Mouse (Mus musculus): ENCODE results near the gene Upk3bl. TPM values are rescaled to one million over a fixed set of nuclear protein-coding genes. Genes with fewer than 3 reads are reported as not detected.
"Not testable (repeated sequence)": the region's sequence is repeated elsewhere in the genome, so short reads cannot be mapped to it uniquely, and the experiment has no call there.

Gene Upk3bl
- polyA plus RNA-seq, 1 experiment from 2014 or later = not detected

GRCm38 (mm10) chr5:136034868-136035267 is 19.4 kb upstream of the Upk3bl start:
- 86% methylated on average over 4 of the region's 4 CpGs for WGBS
- no peak overlapping the region for H3K27ac ChIP-seq
- H3K9ac ChIP-seq = no peak overlapping the region
- peaks cover 34% of the 10 kb centered on the region for H3K36me3 ChIP-seq
- no peaks in the 10 kb centered on the region for H3K4me1 ChIP-seq (replicated peaks)
- H3K27me3 ChIP-seq = no peaks in the 10 kb centered on the region
- H3K4me3 ChIP-seq = no peak overlapping the region
- no peak for ATAC-seq (ENCODE audit: low FRiP score)
- H3K9me3 ChIP-seq = no peaks in the 10 kb centered on the region
- H3K4me2 ChIP-seq = no peak overlapping the region

GRCm38 (mm10) chr5:136035285-136035684 is 19.0 kb upstream of the Upk3bl start:
- no peak overlapping the region for H3K4me3 ChIP-seq
- H3K36me3 ChIP-seq = peaks cover 30% of the 10 kb centered on the region
- H3K27ac ChIP-seq = no peak overlapping the region
- no peaks in the 10 kb centered on the region for H3K9me3 ChIP-seq
- H3K27me3 ChIP-seq = no peaks in the 10 kb centered on the region
- no peaks in the 10 kb centered on the region for H3K4me1 ChIP-seq (replicated peaks)
- 78% methylated on average over 1 of the region's 1 CpGs for WGBS
- ATAC-seq (ENCODE audit: low FRiP score) = no peak
- H3K9ac ChIP-seq = no peak overlapping the region
- no peak overlapping the region for H3K4me2 ChIP-seq

- no peak overlapping the region for H3K4me3 ChIP-seq
- H3K27me3 ChIP-seq = no peaks in the 10 kb centered on the region
- no peak for ATAC-seq (ENCODE audit: low FRiP score)
- no peaks in the 10 kb centered on the region for H3K4me1 ChIP-seq (replicated peaks)
- H3K27ac ChIP-seq = no peak overlapping the region
- no peak overlapping the region for H3K4me2 ChIP-seq
- 94% methylated on average over 1 of the region's 1 CpGs for WGBS
- no peaks in the 10 kb centered on the region for H3K9me3 ChIP-seq
- H3K9ac ChIP-seq = no peak overlapping the region
- peaks cover 17% of the 10 kb centered on the region for H3K36me3 ChIP-seq
Observed at GRCm38 (mm10) chr5:136036667-136037066, 17.6 kb upstream of the Upk3bl start.

GRCm38 (mm10) chr5:136038258-136039214 is 15.8 kb upstream of the Upk3bl start, which contains the start of gene Upk3b:
Gene Upk3b, plus strand, starts transcription at chr5:136038496.
- no peak within 1 kb of the TSS for H3K4me3 ChIP-seq
- no peaks in the 10 kb centered on the region for H3K9me3 ChIP-seq
- no peak within 1 kb of the TSS for H3K4me2 ChIP-seq
- ATAC-seq (ENCODE audit: low FRiP score) = no peak
- no peaks in the 10 kb centered on the region for H3K36me3 ChIP-seq
- no peaks in the 10 kb centered on the region for H3K4me1 ChIP-seq (replicated peaks)
- H3K9ac ChIP-seq = no peak within 1 kb of the TSS
- 90% methylated on average over 17 of the region's 17 CpGs for WGBS
- H3K27ac ChIP-seq = no peak within 1 kb of the TSS
- no peaks in the 10 kb centered on the region for H3K27me3 ChIP-seq

GRCm38 (mm10) chr5:136040210-136040609 is 14.1 kb upstream of the Upk3bl start:
- Histone ChIP-seq H3K4me3 (no peak overlapping the region), H3K36me3 (no peaks in the 10 kb centered on the region), H3K9me3 (no peaks in the 10 kb centered on the region), H3K4me2 (0 out of 2 replicates have a peak overlapping the region, but pooled peaks have one; percentile 13), H3K27ac (no peak overlapping the region), H3K9ac (no peak overlapping the region), H3K27me3 (no peaks in the 10 kb centered on the region), H3K4me1 (replicated peaks) (no peaks in the 10 kb centered on the region)
- WGBS = 45% methylated on average over 5 of the region's 5 CpGs
- no peak for ATAC-seq (ENCODE audit: low FRiP score)

- ATAC-seq (ENCODE audit: low FRiP score) = no peak
Observed at GRCm38 (mm10) chr5:136041260-136041659, 13.0 kb upstream of the Upk3bl start.

GRCm38 (mm10) chr5:136041666-136042065 is 12.6 kb upstream of the Upk3bl start:
- Histone ChIP-seq H3K4me3 (no peak overlapping the region), H3K9me3 (no peaks in the 10 kb centered on the region), H3K27ac (no peak overlapping the region), H3K36me3 (no peaks in the 10 kb centered on the region), H3K27me3 (no peaks in the 10 kb centered on the region), H3K9ac (no peak overlapping the region), H3K4me2 (no peak overlapping the region), H3K4me1 (replicated peaks) (no peaks in the 10 kb centered on the region)
- ATAC-seq (ENCODE audit: low FRiP score) = no peak
- WGBS = 92% methylated on average over 8 of the region's 8 CpGs

More at GRCm38 (mm10) chr5:136041260-136041659, 13.0 kb upstream of the Upk3bl start:
- no peaks in the 10 kb centered on the region for H3K9me3 ChIP-seq
- H3K27me3 ChIP-seq = no peaks in the 10 kb centered on the region
- no peak overlapping the region for H3K4me2 ChIP-seq
- H3K4me1 ChIP-seq (replicated peaks) = no peaks in the 10 kb centered on the region
- WGBS = 45% methylated on average over 2 of the region's 2 CpGs
- no peak overlapping the region for H3K4me3 ChIP-seq
- no peak overlapping the region for H3K27ac ChIP-seq
- H3K36me3 ChIP-seq = no peaks in the 10 kb centered on the region
- H3K9ac ChIP-seq = no peak overlapping the region

GRCm38 (mm10) chr5:136044865-136045264 is 9.4 kb upstream of the Upk3bl start:
- Histone ChIP-seq H3K4me2 (no peak overlapping the region), H3K9ac (no peak overlapping the region), H3K9me3 (no peaks in the 10 kb centered on the region), H3K27ac (no peak overlapping the region), H3K27me3 (no peaks in the 10 kb centered on the region), H3K36me3 (no peaks in the 10 kb centered on the region), H3K4me1 (replicated peaks) (no peaks in the 10 kb centered on the region), H3K4me3 (no peak overlapping the region)
- no peak for ATAC-seq (ENCODE audit: low FRiP score)
- 72% methylated on average over 13 of the region's 13 CpGs for WGBS

GRCm38 (mm10) chr5:136045408-136045807 is 8.9 kb upstream of the Upk3bl start:
- no peaks in the 10 kb centered on the region for H3K9me3 ChIP-seq
- no peak overlapping the region for H3K4me3 ChIP-seq
- no peak overlapping the region for H3K4me2 ChIP-seq
- H3K36me3 ChIP-seq = no peaks in the 10 kb centered on the region
- no peaks in the 10 kb centered on the region for H3K27me3 ChIP-seq
- no peak overlapping the region for H3K27ac ChIP-seq
- no peak for ATAC-seq (ENCODE audit: low FRiP score)
- H3K4me1 ChIP-seq (replicated peaks) = no peaks in the 10 kb centered on the region
- 48% methylated on average over 9 of the region's 9 CpGs for WGBS
- no peak overlapping the region for H3K9ac ChIP-seq

- WGBS = 3% methylated on average over 10 of the region's 10 CpGs
- Histone ChIP-seq H3K9me3 (no peaks in the 10 kb centered on the region), H3K9ac (no peak overlapping the region), H3K4me2 (no peak overlapping the region), H3K36me3 (no peaks in the 10 kb centered on the region), H3K27ac (no peak overlapping the region), H3K4me1 (replicated peaks) (no peaks in the 10 kb centered on the region), H3K4me3 (no peak overlapping the region), H3K27me3 (no peaks in the 10 kb centered on the region)
- no peak for ATAC-seq (ENCODE audit: low FRiP score)
Observed at GRCm38 (mm10) chr5:136045987-136046386, 8.3 kb upstream of the Upk3bl start.

- not testable (repeated sequence) for ATAC-seq (ENCODE audit: low FRiP score); H3K4me3 ChIP-seq
Observed at GRCm38 (mm10) chr5:136048541-136048940, 5.8 kb upstream of the Upk3bl start.

GRCm38 (mm10) chr5:136049926-136050325 is 4.4 kb upstream of the Upk3bl start:
- WGBS = 52% methylated on average over 6 of the region's 6 CpGs
- no peaks in the 10 kb centered on the region for H3K9me3 ChIP-seq
- H3K4me2 ChIP-seq = no peak overlapping the region
- H3K27me3 ChIP-seq = no peaks in the 10 kb centered on the region
- no peak overlapping the region for H3K27ac ChIP-seq
- no peaks in the 10 kb centered on the region for H3K36me3 ChIP-seq
- H3K4me3 ChIP-seq = no peak overlapping the region
- peaks cover 12% of the 10 kb centered on the region for H3K4me1 ChIP-seq (replicated peaks)
- ATAC-seq (ENCODE audit: low FRiP score) = no peak
- no peak overlapping the region for H3K9ac ChIP-seq

More at GRCm38 (mm10) chr5:136048541-136048940, 5.8 kb upstream of the Upk3bl start:
- H3K4me2 ChIP-seq, H3K36me3 ChIP-seq, H3K9me3 ChIP-seq, H3K27ac ChIP-seq, H3K9ac ChIP-seq, H3K27me3 ChIP-seq: not testable (repeated sequence)
- peaks cover 12% of the 10 kb centered on the region for H3K4me1 ChIP-seq (replicated peaks)

All from hindbrain, embryonic 13.5 days (tissue).